Mouse (Mus musculus) frontal cortex, postnatal 25 days (tissue): ENCODE measurements around the gene Gm7358.
"Not testable (repeated sequence)": the region's sequence is repeated elsewhere in the genome, so short reads cannot be mapped to it uniquely, and the experiment has no call there.

Experiments used
- DNase-seq, 2 experiments: peaks; one replicate each; pipeline ENCODE4 v3.0.0; 2022; ENCODE audit warnings: low spot score in 2 of 2

Gm7358 gene

DNA sequence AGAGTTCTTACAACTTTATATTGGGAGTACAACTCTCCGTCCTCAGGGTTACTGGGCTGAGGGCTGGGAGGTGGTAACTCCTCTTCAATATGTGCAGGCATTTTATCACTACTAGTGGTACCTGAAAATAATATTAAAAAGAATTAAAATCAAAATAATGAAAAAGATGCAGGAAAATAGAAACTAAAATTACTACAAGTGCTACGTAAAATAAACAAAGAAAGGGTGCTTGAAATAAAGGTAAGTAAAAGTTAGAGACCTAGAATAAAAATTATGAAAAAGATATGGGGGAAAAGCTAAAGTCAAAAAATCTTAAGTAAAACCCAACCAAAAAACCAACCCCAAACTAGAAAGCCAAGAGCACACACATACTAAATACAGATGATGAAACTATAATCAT is at the start of gene Gm7358:
Gene Gm7358 (minus strand): TSS at position 101 of the 400 bp plus-strand sequence.
- not testable (repeated sequence) for DNase-seq

DNA sequence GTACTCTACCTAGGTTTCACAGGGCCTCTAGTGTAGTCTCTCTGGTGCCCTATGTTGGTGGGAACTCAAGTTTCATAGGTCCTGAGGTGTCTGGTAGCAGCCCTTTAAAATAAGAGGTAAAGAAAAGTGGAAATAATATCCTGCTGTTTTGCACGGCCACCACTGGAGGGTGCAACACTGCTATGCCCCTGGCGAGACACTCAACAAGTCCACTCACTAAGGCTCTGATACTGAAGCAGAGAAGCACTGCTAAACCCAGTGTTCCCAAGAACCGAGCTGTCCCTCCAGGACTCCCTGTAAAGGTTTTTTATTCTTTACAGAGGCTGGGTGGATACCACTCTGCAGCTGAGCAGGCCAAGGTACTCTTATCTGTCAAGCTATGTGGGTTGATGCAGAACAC is 43.7 kb upstream of the Gm7358 start:
- not testable (repeated sequence) for DNase-seq

DNA sequence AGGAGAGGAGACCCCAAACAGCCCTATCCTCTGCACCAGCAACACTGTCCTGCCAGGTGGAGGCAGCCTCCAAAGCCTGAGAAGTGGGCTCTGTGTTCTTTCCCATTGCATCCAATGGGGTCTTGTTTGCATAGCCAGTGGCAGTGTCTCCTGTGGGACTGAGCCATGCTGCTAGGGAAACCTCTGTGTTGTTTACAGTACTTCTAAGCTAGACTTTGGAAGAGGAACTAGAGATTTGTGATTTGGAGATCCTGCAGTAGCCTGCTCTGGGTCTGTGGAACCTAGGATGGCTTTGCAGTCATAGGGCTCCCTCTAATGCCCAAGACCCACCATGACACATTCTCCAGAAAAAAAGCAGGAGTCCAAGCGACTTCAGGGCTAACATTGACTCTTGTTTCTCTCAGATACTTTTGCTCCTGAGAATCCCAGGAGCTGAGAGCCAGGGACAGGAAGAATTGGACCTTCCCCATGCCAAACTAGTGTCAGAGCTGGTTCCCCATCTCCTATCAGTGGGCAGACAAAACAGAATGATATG is 42.2 kb upstream of the Gm7358 start:
- DNase-seq = not testable (repeated sequence)

DNA sequence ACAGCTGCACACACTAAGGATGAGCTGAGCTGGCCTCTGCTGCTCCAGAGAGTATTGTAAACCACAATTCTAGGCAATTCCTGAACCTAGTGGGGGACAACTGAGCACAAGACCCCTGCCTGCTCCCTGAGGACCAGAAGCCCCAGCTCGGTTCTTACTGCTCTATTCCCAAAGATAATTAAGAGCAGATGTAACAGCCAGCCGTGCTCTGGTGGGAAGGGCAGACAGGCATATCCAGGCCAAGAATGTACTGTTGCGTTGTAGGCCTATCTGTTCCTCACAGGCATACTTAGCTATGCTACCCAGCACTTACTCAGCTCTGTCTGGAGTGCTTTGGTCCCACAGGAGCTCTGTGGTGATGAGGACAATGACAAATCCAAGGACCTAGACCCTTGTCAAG is 40.6 kb upstream of the Gm7358 start:
- not testable (repeated sequence) for DNase-seq

DNA sequence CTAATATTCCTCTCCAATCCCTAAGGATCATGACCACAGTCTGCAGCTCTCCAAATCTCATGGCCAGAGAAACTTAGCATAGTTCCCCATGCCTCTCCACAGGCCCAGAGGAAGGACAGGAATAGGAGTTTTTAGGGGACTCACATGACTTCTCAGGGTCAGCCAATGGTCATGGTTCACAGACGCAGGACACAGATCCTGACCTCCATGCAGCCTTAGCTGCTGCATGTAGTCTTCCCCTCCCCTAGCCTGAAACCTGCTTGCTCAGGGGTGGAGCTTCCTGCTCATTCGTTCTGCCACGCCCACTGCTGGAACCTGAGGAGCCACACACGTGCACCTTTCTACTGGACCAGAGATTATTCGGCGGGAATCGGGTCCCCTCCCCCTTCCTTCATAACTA is 34.8 kb upstream of the Gm7358 start:
- DNase-seq = not testable (repeated sequence)

DNA sequence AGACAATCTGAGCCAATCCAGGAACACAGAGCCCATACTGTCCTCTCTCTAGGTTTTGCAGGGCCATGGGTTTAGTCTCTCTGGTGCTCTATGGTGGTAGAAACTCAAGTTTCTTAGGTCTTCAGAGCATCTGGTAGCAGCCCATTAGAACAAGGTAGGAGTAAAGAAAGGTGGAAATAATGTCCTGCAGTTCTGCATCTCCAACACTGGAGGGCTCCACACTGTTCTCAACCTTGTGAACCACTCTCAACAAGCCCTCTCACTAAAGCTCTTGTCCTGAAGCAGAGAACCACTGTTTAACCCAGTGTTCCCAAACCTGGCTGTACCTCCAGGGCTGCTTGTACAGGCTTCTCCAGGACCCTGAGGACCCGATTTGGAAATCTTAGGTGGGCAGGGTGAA is 27.3 kb upstream of the Gm7358 start:
- not testable (repeated sequence) for DNase-seq

- not testable (repeated sequence) for DNase-seq
Observed at GRCm38 (mm10) chr17:14041880-14042279, 17.5 kb downstream of the Gm7358 start.

GRCm38 (mm10) chr17:14037012-14037411 is 22.3 kb downstream of the Gm7358 start:
- not testable (repeated sequence) for DNase-seq

DNA sequence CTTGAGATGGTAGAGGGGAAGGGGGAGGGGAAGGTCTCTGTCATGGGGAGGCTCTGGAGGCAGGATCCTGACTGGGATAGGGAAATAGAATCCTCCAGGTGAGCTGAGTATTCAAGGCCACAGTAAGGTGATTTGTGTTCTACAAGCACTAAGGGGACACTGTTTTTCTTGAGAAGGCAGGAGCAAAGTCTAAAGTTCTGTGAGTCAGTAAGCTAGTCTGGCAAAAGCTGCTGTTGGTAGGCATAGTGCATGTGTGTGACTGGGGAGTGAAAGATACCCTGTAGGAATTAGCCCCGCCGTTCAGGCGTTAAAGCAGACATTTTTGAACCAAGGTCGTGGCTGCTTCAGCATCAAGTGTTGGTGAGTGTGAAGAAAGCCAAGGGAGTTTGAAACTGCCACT is 23.2 kb downstream of the Gm7358 start:
- not testable (repeated sequence) for DNase-seq
